Mouse (Mus musculus): ENCODE data around the gene Mtss1l. TPM values are rescaled to one million over a fixed set of nuclear protein-coding genes. Genes with fewer than 3 reads are reported as not detected.

Mtss1l gene
- total RNA-seq (2015) (0.80 and 0.85 TPM in 2 replicates), total RNA-seq (2017) (0.04 and 0.41 TPM in 2 replicates)

GRCm38 (mm10) chr8:110720685-110721598 lies at the start of gene Mtss1l:
Gene Mtss1l, plus strand, starts transcription at chr8:110721476.
- no peak for ATAC-seq (ENCODE audit: poor library complexity, severe bottlenecking)

- ATAC-seq (ENCODE audit: poor library complexity, severe bottlenecking), result no peak
These were observed 49.1 kb upstream of the Mtss1l start for GRCm38 (mm10) chr8:110672133-110672532.

- ATAC-seq (ENCODE audit: poor library complexity, severe bottlenecking), result no peak
These were observed 48.1 kb upstream of the Mtss1l start for GRCm38 (mm10) chr8:110673168-110673567.

DNA sequence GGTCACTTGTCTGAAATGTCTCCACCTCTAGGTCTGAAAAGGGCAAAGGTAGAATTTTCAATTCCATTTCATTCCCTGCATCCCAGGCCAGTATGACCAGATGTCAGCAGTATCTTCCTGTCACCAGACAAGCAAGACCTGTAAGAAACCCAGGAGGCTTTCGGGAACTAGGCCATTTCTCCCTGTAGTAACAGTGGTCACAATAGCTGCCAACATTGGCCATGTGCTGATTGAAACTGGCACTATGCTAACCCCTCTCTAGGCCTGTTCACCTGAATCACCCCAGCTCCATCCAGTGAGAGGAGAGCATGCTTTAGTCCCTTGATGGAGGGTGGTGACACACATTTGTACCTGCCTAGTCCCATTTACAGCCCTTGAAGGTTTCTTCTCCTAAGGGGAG lies 46.7 kb upstream of the Mtss1l start:
- no peak for ATAC-seq (ENCODE audit: poor library complexity, severe bottlenecking)

DNA sequence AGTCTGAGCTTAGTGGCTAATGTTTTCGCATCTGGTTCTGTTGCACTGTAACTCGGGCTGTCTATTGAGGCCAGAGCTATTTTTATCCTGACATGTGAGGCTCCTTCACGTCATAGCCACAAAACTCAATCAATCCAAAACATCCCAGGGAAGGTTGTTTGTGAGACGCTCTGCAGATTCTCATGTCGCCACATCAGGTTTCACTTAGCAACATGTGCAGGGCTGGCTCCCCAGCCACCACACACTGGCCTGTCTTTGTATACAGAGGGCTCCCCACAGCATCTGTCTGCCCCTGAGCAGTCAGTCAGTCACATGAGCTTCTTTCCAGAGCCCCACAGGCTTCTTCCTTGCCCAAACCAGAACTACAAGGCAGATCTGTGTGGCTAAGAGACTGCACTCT lies 44.6 kb upstream of the Mtss1l start:
- ATAC-seq (ENCODE audit: poor library complexity, severe bottlenecking), result no peak

GRCm38 (mm10) chr8:110677174-110677660 lies 44.1 kb upstream of the Mtss1l start:
- no peak for ATAC-seq (ENCODE audit: poor library complexity, severe bottlenecking)

GRCm38 (mm10) chr8:110678989-110679388 lies 42.3 kb upstream of the Mtss1l start:
- no peak for ATAC-seq (ENCODE audit: poor library complexity, severe bottlenecking)

DNA sequence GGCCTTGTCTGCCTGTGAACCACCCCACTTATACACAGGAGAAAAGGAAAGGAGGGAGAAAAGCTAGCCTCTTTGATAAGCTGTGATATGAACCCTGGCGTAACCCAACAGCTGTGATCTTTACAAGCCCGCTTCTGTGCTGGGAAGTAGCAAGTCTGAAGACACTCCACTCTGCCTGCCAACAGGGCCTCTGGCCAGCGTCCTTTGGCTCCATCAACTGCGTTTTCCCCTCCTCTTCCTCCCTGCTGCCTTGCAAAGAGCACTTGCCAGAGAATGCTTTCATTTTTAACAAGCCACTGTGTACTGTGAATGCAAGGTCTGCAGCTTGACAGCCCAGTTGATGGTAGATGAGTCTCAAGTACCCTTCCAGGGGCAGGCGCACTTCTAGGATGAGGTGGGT lies 33.5 kb upstream of the Mtss1l start:
- no peak for ATAC-seq (ENCODE audit: poor library complexity, severe bottlenecking)

DNA sequence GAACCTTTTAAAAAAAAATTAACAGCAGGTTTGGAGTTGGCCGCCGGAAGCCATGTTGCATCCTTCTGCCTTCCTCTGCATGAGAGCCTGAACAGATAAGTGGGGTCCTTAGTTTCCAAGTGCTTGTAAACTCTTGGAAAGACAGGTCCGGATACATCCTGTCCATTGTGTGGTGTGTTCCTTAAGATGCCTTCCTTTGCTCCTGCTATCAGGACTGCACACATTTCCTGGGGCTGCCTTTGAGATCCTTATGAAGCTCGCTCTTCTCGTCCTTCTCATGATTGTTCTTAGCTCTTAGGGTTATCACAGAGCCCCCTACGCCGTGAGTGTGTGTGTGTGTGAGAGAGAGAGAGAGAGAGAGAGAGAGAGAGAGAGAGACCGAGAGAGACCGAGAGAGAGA lies 31.3 kb upstream of the Mtss1l start:
- no peak for ATAC-seq (ENCODE audit: poor library complexity, severe bottlenecking)

- no peak for ATAC-seq (ENCODE audit: poor library complexity, severe bottlenecking)
These were observed 27.1 kb upstream of the Mtss1l start for GRCm38 (mm10) chr8:110694226-110694625.

DNA sequence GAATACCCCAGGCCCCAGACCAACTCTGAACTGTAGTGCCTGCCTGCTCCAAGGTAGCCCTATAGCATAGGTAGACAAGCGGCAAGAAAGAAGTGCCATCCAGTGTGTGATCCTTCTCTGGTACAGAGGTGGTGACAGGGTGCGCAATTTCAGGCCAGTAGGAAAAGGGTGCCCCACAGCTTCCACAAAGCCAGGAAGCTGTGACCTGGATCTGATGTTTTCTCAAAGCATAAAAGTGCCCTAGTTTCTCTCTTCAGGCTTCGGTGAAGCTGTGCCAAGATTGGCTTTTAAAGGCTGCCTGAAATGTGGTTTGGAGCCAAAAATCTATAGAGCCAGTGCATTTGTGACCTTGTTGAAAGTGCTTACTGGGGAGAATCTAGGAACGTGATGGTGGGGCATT lies 26.4 kb upstream of the Mtss1l start:
- ATAC-seq (ENCODE audit: poor library complexity, severe bottlenecking), result no peak

- no peak for ATAC-seq (ENCODE audit: poor library complexity, severe bottlenecking)
These were observed 25.8 kb upstream of the Mtss1l start for GRCm38 (mm10) chr8:110695431-110695830.

- ATAC-seq (ENCODE audit: poor library complexity, severe bottlenecking), result no peak
These were observed 25.2 kb upstream of the Mtss1l start for GRCm38 (mm10) chr8:110696051-110696450.

DNA sequence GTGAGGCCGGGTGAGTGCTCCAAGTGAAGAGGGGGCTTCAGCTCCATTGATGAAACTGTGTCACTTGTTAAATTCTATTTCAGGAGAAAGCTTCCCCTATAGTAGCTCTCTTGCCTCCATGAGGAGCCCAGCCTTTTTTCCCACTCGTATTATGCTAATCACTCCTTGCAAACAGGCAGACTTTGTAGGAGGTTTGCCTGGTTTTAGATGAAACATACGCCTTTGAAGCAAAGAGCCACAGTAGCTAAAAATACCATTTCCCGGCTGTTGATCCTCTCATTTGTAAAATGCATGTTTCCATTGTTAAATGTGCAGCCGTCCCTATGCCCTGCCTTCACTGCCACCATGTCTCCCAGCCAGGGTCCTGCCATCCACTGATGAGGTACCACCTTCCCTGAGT lies 23.7 kb upstream of the Mtss1l start:
- ATAC-seq (ENCODE audit: poor library complexity, severe bottlenecking), result no peak

DNA sequence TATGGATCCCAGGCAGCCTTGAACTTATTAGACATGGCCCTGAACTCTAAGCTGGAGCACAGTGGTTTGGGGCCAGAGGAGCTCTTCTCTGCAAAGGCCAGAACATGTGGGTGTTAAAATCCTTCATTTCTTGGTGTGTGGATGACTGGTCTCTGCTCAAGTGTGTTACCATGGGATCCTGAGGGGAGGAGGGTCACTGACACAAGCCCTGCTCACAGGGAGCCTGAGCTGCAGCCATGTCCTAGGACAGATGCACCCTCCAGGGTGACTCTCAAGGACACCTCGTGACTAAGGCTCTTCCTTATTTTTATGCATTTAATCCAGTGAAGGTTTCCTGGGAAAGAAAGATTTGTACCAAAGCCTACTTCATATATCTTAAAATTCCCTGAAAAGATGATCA lies 23.2 kb upstream of the Mtss1l start:
- ATAC-seq (ENCODE audit: poor library complexity, severe bottlenecking), result no peak

- no peak for ATAC-seq (ENCODE audit: poor library complexity, severe bottlenecking)
These were observed 21.8 kb upstream of the Mtss1l start for GRCm38 (mm10) chr8:110699501-110699900.

DNA sequence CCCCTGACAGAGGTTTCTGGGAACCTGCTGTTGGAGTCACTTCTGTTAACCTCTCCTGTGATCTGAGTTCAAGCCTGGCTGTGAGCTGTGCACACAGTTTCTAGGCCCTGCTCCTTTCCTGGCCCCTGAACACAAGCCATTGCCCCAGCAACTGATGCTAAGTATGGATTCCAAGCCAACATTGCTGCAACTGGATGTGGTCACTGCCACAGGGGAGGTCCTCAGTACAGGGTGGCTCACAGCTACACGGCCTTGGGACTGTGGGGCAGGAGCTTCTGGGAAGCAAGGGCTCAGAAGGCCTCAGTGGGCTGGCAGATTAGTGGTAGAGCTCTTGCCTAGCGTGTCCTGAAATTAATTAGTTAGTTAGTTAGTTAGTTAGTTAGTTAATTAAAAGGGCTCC lies 20.7 kb upstream of the Mtss1l start:
- ATAC-seq (ENCODE audit: poor library complexity, severe bottlenecking), result no peak

DNA sequence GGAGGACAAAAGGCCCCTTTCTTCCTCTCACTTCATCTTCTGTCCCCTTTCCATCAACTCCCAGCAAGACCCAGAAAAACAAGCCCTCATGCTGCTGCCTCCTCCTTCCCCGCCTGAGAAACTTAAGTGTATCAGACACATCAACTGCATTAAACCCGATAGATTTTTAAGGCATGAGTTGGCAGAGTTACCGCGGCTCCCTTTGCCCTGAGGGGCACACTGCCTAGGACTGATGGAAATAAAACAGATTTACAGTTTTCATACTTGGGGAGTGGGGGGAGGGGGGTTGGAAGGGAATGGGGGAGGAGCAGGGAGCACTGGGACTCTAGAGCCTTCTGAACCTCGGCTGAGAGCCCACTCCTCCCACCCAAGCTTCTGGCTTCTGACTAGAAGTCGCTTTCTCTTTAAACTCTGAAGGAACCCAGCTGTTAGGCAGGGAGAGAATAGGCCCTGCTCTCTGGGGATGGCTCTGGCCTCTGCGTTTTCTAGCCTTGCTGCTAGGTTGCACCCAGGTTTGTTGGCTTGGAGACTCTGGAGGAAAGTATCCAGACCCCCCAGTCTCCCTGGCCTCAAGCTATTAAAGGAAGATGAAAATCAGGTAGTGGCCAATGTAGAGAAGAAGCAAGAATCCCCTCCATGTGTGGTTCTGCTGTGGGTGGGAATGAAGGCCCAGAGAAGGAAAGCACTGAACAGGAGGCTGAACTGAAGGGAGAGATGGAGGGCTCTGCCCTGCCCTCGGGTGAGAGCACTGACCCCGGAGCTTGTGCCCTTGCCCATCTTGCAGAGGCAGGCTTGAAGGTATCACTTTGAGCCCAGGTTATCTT lies 18.4 kb upstream of the Mtss1l start:
- ATAC-seq (ENCODE audit: poor library complexity, severe bottlenecking), result no peak

GRCm38 (mm10) chr8:110703460-110704061 lies 17.7 kb upstream of the Mtss1l start:
- no peak for ATAC-seq (ENCODE audit: poor library complexity, severe bottlenecking)

GRCm38 (mm10) chr8:110704103-110704502 lies 17.2 kb upstream of the Mtss1l start:
- ATAC-seq (ENCODE audit: poor library complexity, severe bottlenecking), result no peak

All from megakaryocyte, adult 5-6 weeks (primary cell).